Mouse (Mus musculus) hindbrain, embryonic 16.5 days (tissue): ENCODE measurements around the gene Btf3l4. TPM values are rescaled to one million over a fixed set of nuclear protein-coding genes. Genes with fewer than 3 reads are reported as not detected.

Experiments used
- polyA plus RNA-seq: library from polyadenylated mRNA; unstranded; fragments of >200 nt; fragmentation: Nextera tagmentation; extraction: Ambion mirVana; gene quantifications from 2 replicates; pipeline ENCODE4 v1.2.1, GENCODE M21; 2015

The Btf3l4 gene
- polyA plus RNA-seq, 1 experiment from 2014 or later: 129 TPM

Other genes with a start within 250 kb of the Btf3l4 start
- 16.7 and 19.7 TPM in 2 replicates for gene Cc2d1b, start 213.7 kb downstream of the Btf3l4 start, polyA plus RNA-seq
- 0.90 and 1.3 TPM in 2 replicates for gene 3110021N24Rik, start 114.0 kb downstream of the Btf3l4 start, polyA plus RNA-seq
- gene Zfyve9, start 52.8 kb downstream of the Btf3l4 start, polyA plus RNA-seq: 4.7 and 5.9 TPM in 2 replicates
- gene Txndc12, start 987 bp upstream of the Btf3l4 start, polyA plus RNA-seq: 68.7 and 70.4 TPM in 2 replicates
- 26.1 and 27.7 TPM in 2 replicates for gene Kti12, start 14.2 kb upstream of the Btf3l4 start, polyA plus RNA-seq
- gene A730015C16Rik, start 15.0 kb upstream of the Btf3l4 start, polyA plus RNA-seq: 0.66 and 1.0 TPM in 2 replicates
- gene Rab3b, start 45.4 kb upstream of the Btf3l4 start, polyA plus RNA-seq: 217 and 249 TPM in 2 replicates
- 69.8 and 69.9 TPM in 2 replicates for gene Nrd1, start 167.0 kb upstream of the Btf3l4 start, polyA plus RNA-seq